Comparison of ENCODE assay signal across 8 mouse cellular contexts in genomic region chr14:55113351-55113974, GRCm38 (mm10). TPM values are rescaled to one million over a fixed set of nuclear protein-coding genes. Genes with fewer than 3 reads are reported as not detected.
DNase-seq lines count a peak whose midpoint lies in the region; ATAC-seq lines count a peak whose summit lies in the region.

No protein-coding gene starts in this region.

- no peaks in the 10 kb centered on the region for H3K9me3 ChIP-seq in kidney, embryonic 14.5 days (ENCODE audit: control insufficient read depth, low read length)
- no peaks in the 10 kb centered on the region for H3K9me3 ChIP-seq in forebrain, embryonic 12.5 days
- H3K9me3 ChIP-seq in midbrain, embryonic 12.5 days, result no peaks in the 10 kb centered on the region

- peaks cover 22% of the 10 kb centered on the region; the same call in 1 of the 2 replicates for H3K4me1 ChIP-seq in kidney, embryonic 14.5 days (ENCODE audit: control insufficient read depth, insufficient read depth, low read length)
- peaks cover 62% of the 10 kb centered on the region for H3K4me1 ChIP-seq in forebrain, embryonic 12.5 days
- H3K4me1 ChIP-seq in midbrain, embryonic 12.5 days, result peaks cover 55% of the 10 kb centered on the region

- H3K36me3 ChIP-seq in kidney, embryonic 14.5 days (ENCODE audit: control insufficient read depth, insufficient read depth, low read length), result no peaks in the 10 kb centered on the region
- no peaks in the 10 kb centered on the region for H3K36me3 ChIP-seq in forebrain, embryonic 12.5 days (replicated peaks)
- H3K36me3 ChIP-seq in midbrain, embryonic 12.5 days, result no peaks in the 10 kb centered on the region

- H3K27me3 ChIP-seq in kidney, embryonic 14.5 days (ENCODE audit: control insufficient read depth, insufficient read depth, low read length), result peaks cover 42% of the 10 kb centered on the region
- H3K27me3 ChIP-seq in forebrain, embryonic 12.5 days, result peaks cover 76% of the 10 kb centered on the region
- peaks cover 76% of the 10 kb centered on the region for H3K27me3 ChIP-seq in midbrain, embryonic 12.5 days

- WGBS in kidney, embryonic 14.5 days, result 72% methylated on average over 50 of the region's 51 CpGs
- WGBS in forebrain, embryonic 12.5 days, result 70% methylated on average over 51 of the region's 51 CpGs
- 74% methylated on average over 51 of the region's 51 CpGs for WGBS in midbrain, embryonic 12.5 days

- ATAC-seq in kidney, embryonic 14.5 days (ENCODE audit: low FRiP score, low TSS enrichment), result no peak
- no peak for ATAC-seq in forebrain, embryonic 12.5 days (ENCODE audit: low FRiP score)
- ATAC-seq in midbrain, embryonic 12.5 days (ENCODE audit: low FRiP score, low read depth), result no peak
- ATAC-seq in frontal cortex, adult (ENCODE audit: low TSS enrichment), result no peak

- H3K9ac ChIP-seq in kidney, embryonic 14.5 days (ENCODE audit: low read depth, low read length), result no peak overlapping the region
- no peak overlapping the region for H3K9ac ChIP-seq in forebrain, embryonic 12.5 days
- H3K9ac ChIP-seq in midbrain, embryonic 12.5 days (replicated peaks), result no peak overlapping the region

- no peak for DNase-seq in kidney, adult 9 months
- DNase-seq in cerebellum, adult 8-10 months, result peak; percentile 61
- no peak for DNase-seq in frontal cortex, adult 2 months (ENCODE audit: extremely low spot score in 1 of 2, low spot score in 1 of 2)
- no peak for DNase-seq in retina, postnatal 1 day

- no peak overlapping the region for H3K27ac ChIP-seq in kidney, embryonic 14.5 days (ENCODE audit: low read depth, low read length)
- H3K27ac ChIP-seq in forebrain, embryonic 12.5 days, result no peak overlapping the region
- no peak overlapping the region for H3K27ac ChIP-seq in midbrain, embryonic 12.5 days (replicated peaks)

- no peak overlapping the region; the same call in 1 of the 2 replicates for H3K4me3 ChIP-seq in kidney, embryonic 14.5 days (ENCODE audit: low read length)
- peak overlapping the region; percentile 62 for H3K4me3 ChIP-seq in forebrain, embryonic 12.5 days (replicated peaks)
- H3K4me3 ChIP-seq in midbrain, embryonic 12.5 days, result peak overlapping the region; percentile 74; the same call in 1 of the 2 replicates

- H3K4me2 ChIP-seq in kidney, embryonic 14.5 days (replicated peaks; ENCODE audit: low read depth, low read length), result peak overlapping the region; percentile 98; the same call in 1 of the 2 replicates
- peak overlapping the region; percentile 94 for H3K4me2 ChIP-seq in forebrain, embryonic 12.5 days
- H3K4me2 ChIP-seq in midbrain, embryonic 12.5 days (replicated peaks), result peak overlapping the region; percentile 99

RNA-seq across cellular contexts. Expression of gene Jph4, which starts 3.3 kb away (rescaled TPM):
- 0.43 and 0.55 TPM in 2 replicates for polyA plus RNA-seq in kidney, embryonic 14.5 days (2014; fragmentation: Nextera tagmentation; extraction: Ambion mirVana)
- 9.0 and 9.4 TPM in 2 replicates for polyA plus RNA-seq in forebrain, embryonic 12.5 days (2016; fragmentation: Nextera tagmentation; extraction: Ambion mirVana)
- polyA plus RNA-seq in midbrain, embryonic 12.5 days (2016; fragmentation: Nextera tagmentation; extraction: Ambion mirVana), result 7.2 and 9.9 TPM in 2 replicates
- 228 and 231 TPM in 2 replicates for polyA plus RNA-seq in frontal cortex, adult 2 months (2012; rRNA removed)

RNA-seq across cellular contexts. Expression of gene Ap1g2, which starts 7.1 kb away (rescaled TPM):
- polyA plus RNA-seq in kidney, embryonic 14.5 days (2014; fragmentation: Nextera tagmentation; extraction: Ambion mirVana), result 11.4 and 17.8 TPM in 2 replicates
- 10.2 and 11.4 TPM in 2 replicates for polyA plus RNA-seq in forebrain, embryonic 12.5 days (2016; fragmentation: Nextera tagmentation; extraction: Ambion mirVana)
- polyA plus RNA-seq in midbrain, embryonic 12.5 days (2016; fragmentation: Nextera tagmentation; extraction: Ambion mirVana), result 8.2 and 10.9 TPM in 2 replicates
- 15.5 and 18.3 TPM in 2 replicates for polyA plus RNA-seq in frontal cortex, adult 2 months (2012; rRNA removed)

RNA-seq across cellular contexts. Expression of gene Thtpa, which starts 18.9 kb away (rescaled TPM):
- polyA plus RNA-seq in kidney, embryonic 14.5 days (2014; fragmentation: Nextera tagmentation; extraction: Ambion mirVana), result 14.5 and 21.8 TPM in 2 replicates
- 32.0 and 33.0 TPM in 2 replicates for polyA plus RNA-seq in forebrain, embryonic 12.5 days (2016; fragmentation: Nextera tagmentation; extraction: Ambion mirVana)
- polyA plus RNA-seq in midbrain, embryonic 12.5 days (2016; fragmentation: Nextera tagmentation; extraction: Ambion mirVana), result 26.6 and 27.3 TPM in 2 replicates
- polyA plus RNA-seq in frontal cortex, adult 2 months (2012; rRNA removed), result 14.4 and 15.5 TPM in 2 replicates

RNA-seq across cellular contexts. Expression of gene Zfhx2, which starts 21.3 kb away (rescaled TPM):
- polyA plus RNA-seq in kidney, embryonic 14.5 days (2014; fragmentation: Nextera tagmentation; extraction: Ambion mirVana), result 5.8 and 6.4 TPM in 2 replicates
- polyA plus RNA-seq in forebrain, embryonic 12.5 days (2016; fragmentation: Nextera tagmentation; extraction: Ambion mirVana), result 26.3 and 28.1 TPM in 2 replicates
- 26.2 and 30.2 TPM in 2 replicates for polyA plus RNA-seq in midbrain, embryonic 12.5 days (2016; fragmentation: Nextera tagmentation; extraction: Ambion mirVana)
- 13.4 and 15.0 TPM in 2 replicates for polyA plus RNA-seq in frontal cortex, adult 2 months (2012; rRNA removed)

Comparison
In these comparisons a context has a peak if more than half of its experiments do, and no peak if none do; other contexts are left out.
1. RNA of gene Jph4, which starts 3.3 kb away (polyA plus RNA-seq): 228 to 231 TPM in frontal cortex, adult 2 months; 9.0 to 9.4 TPM in forebrain, embryonic 12.5 days, 7.2 to 9.9 TPM in midbrain, embryonic 12.5 days and 0.43 to 0.55 TPM in kidney, embryonic 14.5 days; every median in the first group is over 10 times any median in the second.
2. Peak in every context shown above with its lines, with median percentiles within 50 percentile points of each other: H3K4me2 ChIP-seq.